Mouse (Mus musculus): ENCODE measurements around the gene Lig4.

Lig4 gene

GRCm38 (mm10) chr8:9932711-9933110 is 44.8 kb downstream of the Lig4 start:
- DNase-seq (ENCODE audit: low read depth, low spot score) = no peak

DNA sequence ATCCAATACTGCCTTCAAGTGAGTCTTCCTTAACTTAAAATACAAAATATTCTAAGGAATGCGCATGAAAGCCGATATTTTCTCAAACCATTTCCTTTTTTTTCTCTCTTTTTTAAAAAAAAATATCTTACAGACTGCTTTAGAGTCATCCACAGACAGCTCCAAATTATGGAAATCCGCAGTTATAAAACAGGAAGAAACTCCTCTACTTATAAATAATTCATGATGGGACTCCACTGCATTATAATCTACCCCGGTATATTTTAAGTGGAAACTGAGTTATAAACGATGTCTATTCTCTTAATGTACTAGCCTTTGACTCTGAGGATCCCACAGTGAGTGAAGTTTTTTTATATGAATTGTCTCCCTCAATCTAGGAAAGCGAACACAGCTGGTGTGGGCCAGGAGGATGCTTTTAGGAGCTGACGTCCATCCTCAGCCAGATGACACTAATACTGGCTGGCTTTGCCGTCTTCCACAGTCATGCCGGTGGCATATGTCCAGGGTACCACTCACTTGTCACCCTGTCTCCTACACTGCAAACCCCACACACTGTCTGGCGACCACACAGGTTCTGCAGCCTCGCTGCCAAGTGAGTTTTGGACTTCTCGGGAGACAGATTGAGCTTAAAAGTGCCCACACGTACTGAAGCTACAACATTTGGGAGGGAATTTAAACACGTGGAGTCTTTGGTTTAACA is 47.6 kb downstream of the Lig4 start:
- no peak for DNase-seq (ENCODE audit: low read depth, low spot score)
